Mouse (Mus musculus) small intestine, adult 2 months (tissue): ENCODE results near the gene Rhebl1.
"Not testable (repeated sequence)": the region's sequence is repeated elsewhere in the genome, so short reads cannot be mapped to it uniquely, and the experiment has no call there.

Source experiments
- CTCF ChIP-seq: fragments of 200-500 bp; IDR thresholded peaks from 2 replicates; pipeline ENCODE4 v1.5.1; 2012; ENCODE audit warnings: low read depth, mild to moderate bottlenecking, control low read depth, inconsistent platforms, low read length, moderate library complexity, mixed read lengths; ENCODE audit not compliant: insufficient replicate concordance, insufficient read length; ENCODE audit errors: extremely low read depth
- POLR2A ChIP-seq: fragments of 200-500 bp; IDR thresholded peaks from 2 replicates; pipeline ENCODE4 v1.6.1; 2012; ENCODE audit warnings: low read depth, mild to moderate bottlenecking, control low read depth, inconsistent platforms, low read length, moderate library complexity

DNA sequence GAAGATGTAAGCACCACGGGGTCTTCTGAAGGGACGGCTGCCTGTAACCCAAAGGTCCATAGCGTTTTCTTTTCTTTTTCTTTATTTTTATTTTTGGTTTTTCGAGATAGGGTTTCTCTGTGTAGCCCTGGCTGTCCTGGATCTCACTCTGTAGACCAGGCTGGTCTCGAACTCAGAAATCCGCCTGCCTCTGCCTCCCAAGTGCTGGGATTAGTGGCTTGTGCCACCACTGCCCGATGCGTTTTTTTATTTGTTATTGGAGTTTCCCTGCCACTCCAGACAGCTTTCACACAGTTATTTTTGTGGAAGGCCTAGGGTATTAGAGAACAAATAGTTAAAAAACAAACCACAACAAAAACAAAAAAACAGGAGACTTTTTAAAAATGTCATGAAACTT lies 24.2 kb upstream of the Rhebl1 start:
- not testable (repeated sequence) for TF ChIP-seq CTCF, POLR2A
